Mouse (Mus musculus) kidney, embryonic 14.5 days (tissue): ENCODE measurements around the gene Fdx1. TPM values are rescaled to one million over a fixed set of nuclear protein-coding genes. Genes with fewer than 3 reads are reported as not detected.

Experiments
- ATAC-seq: fragments of 200-750 bp; cut with Nextera tagmentation; 2 replicates; pipeline ENCODE4 v1.8.0; 2017; ENCODE audit warnings: moderate number of reproducible peaks, mild to moderate bottlenecking, moderate TSS enrichment, moderate library complexity; ENCODE audit not compliant: low FRiP score, low TSS enrichment
- H3K27ac ChIP-seq: fragments of 300-500 bp; sonication (generic); 2 replicates; pipeline ENCODE4 v1.5.1; 2014; ENCODE audit warnings: low read depth, mild to moderate bottlenecking, low read length, moderate library complexity, mixed read lengths
- H3K27me3 ChIP-seq: fragments of 300-500 bp; sonication (generic); 2 replicates; pipeline ENCODE4 v1.6.1; 2014; ENCODE audit warnings: mild to moderate bottlenecking, low read length; ENCODE audit not compliant: control insufficient read depth, insufficient read depth
- H3K36me3 ChIP-seq: fragments of 300-500 bp; sonication (generic); 2 replicates; pipeline ENCODE4 v1.6.1; 2014; ENCODE audit warnings: low read length, mixed read lengths; ENCODE audit not compliant: control insufficient read depth, insufficient read depth
- H3K4me1 ChIP-seq: fragments of 300-500 bp; sonication (generic); 2 replicates; pipeline ENCODE4 v1.6.1; 2014; ENCODE audit warnings: low read length, mixed read lengths; ENCODE audit not compliant: control insufficient read depth, insufficient read depth
- H3K4me2 ChIP-seq: fragments of 300-500 bp; sonication (generic); replicated peaks from 2 replicates; pipeline ENCODE4 v1.6.1; 2014; ENCODE audit warnings: low read depth, mild to moderate bottlenecking, low read length
- H3K4me3 ChIP-seq: fragments of 300-500 bp; sonication (generic); 2 replicates; pipeline ENCODE4 v1.5.1; 2014; ENCODE audit warnings: mild to moderate bottlenecking, low read length
- H3K9ac ChIP-seq: fragments of 300-500 bp; sonication (generic); 2 replicates; pipeline ENCODE4 v1.6.1; 2014; ENCODE audit warnings: low read depth, mild to moderate bottlenecking, low read length, moderate library complexity
- H3K9me3 ChIP-seq: fragments of 300-500 bp; sonication (generic); 2 replicates; pipeline ENCODE4 v1.6.1; 2016; ENCODE audit warnings: low read length; ENCODE audit not compliant: control insufficient read depth
- WGBS: fragments of 180-500 bp; shearing (Covaris S2); extraction: QIAGEN DNeasy Blood & Tissue Kit; methylation state at CpG from one replicate; pipeline ENCODE4 v1.1.7; 2014; 5-methylcytosine and 5-hydroxymethylcytosine counted together
- polyA plus RNA-seq: library from polyadenylated mRNA; unstranded; fragments of >200 nt; fragmentation: Nextera tagmentation; extraction: Ambion mirVana; gene quantifications from 2 replicates; pipeline ENCODE4 v1.2.1, GENCODE M21; 2014

The Fdx1 gene
- polyA plus RNA-seq, 1 experiment from 2014 or later = 93.5 TPM

DNA sequence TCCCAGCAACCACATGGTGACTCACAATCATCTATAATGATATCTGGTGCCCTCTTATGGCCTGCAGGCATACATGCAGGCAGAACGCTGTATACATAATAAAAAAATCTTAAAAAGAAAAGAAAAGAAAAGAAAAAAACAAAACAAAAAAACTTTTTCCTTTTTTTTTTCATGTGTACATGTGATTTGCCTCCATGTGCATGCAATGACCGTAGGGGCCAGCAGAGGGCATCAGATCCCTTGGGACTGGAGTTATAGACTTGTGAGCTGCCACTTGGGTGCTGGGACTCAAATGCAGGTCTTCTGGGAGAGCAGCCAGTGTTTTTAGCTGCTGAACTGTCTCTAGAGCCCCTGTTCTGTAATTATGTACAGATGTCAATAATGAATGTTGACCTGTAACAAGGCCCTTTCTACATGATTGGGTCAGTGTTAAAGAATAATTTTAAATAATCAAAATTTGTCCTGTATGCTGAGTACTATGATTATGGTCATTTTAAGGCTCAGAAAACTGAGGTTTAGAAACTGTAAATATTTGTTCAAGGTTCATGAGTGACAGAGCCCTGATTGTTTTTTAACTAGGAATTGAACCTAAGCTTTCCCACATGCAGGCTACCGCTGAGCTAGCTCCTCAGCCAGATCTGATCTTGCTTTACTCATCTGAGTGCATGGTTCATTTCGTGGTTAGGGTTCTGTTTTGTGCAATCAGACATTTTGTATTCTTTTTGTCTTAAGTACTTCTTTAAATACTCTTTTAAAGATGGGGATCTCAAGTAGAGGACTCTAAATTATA, 30.3 kb upstream of the Fdx1 start:
- Histone ChIP-seq H3K9me3 (peaks cover 2% of the 10 kb centered on the region; the same call in 1 of the 2 replicates), H3K27me3 (no peaks in the 10 kb centered on the region), H3K36me3 (no peaks in the 10 kb centered on the region), H3K4me2 (no peak overlapping the region), H3K4me3 (no peak overlapping the region), H3K27ac (no peak overlapping the region), H3K4me1 (no peaks in the 10 kb centered on the region), H3K9ac (no peak overlapping the region)
- no peak for ATAC-seq
- 76% methylated on average over 4 of the region's 4 CpGs for WGBS

DNA sequence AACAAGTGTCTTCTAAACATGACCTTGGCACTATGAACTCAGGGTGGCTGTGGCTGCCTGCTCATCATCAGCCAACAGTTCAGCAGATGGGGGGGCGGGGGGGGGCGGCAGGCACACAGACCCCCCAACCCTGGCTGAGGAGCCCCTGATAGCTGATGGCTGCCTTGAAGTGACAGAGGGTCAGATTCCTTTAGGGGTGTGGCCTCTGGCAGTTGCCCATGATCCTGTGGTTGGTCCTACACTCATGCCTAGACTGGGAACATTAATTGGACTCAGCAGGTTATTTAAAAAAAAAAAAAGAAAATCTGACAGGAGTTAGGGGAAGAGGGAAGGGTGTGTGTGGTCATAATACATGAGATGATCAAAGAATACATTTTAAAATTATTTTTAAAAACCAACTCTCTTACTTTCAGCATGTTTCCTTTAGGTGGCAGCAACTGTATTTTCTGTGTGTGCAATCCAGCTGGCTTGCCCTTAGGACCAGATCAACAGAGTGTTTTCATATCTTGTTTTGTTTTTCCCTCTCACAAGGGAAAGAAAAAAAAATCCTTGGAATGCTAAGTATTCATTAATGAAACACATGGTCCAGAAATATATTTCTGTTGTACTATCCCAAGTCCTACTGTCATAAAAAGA, 28.0 kb upstream of the Fdx1 start:
- Histone ChIP-seq H3K27me3 (no peaks in the 10 kb centered on the region), H3K36me3 (no peaks in the 10 kb centered on the region), H3K4me3 (no peak overlapping the region), H3K9ac (no peak overlapping the region), H3K4me2 (no peak overlapping the region), H3K27ac (no peak overlapping the region), H3K9me3 (peaks cover 2% of the 10 kb centered on the region; the same call in 1 of the 2 replicates), H3K4me1 (no peaks in the 10 kb centered on the region)
- 37% methylated on average over 2 of the region's 2 CpGs for WGBS
- ATAC-seq = no peak

DNA sequence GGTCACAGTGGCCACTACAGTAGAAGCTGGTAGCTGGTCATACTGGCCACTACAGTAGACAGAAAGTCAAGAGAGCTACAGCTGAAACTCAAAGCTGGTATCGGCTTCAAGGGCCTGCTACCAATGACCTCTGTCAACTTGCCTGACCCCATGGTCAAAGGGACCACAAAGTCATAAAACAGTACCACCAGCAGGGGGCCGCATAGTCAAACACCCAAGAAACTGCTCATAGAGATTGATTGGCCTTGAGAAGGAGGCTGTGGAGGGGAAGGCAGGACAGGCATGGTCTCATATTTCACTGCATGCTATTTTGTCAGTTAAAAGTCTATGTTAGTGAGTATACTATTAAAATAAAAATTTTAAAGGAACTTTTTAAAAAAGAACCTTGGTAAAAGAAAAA, 27.5 kb upstream of the Fdx1 start:
- H3K4me2 ChIP-seq = no peak overlapping the region
- H3K36me3 ChIP-seq = no peaks in the 10 kb centered on the region
- no peaks in the 10 kb centered on the region for H3K4me1 ChIP-seq
- no peaks in the 10 kb centered on the region for H3K27me3 ChIP-seq
- H3K4me3 ChIP-seq = no peak overlapping the region
- 8% methylated on average over 2 of the region's 2 CpGs for WGBS
- no peak for ATAC-seq
- peaks cover 2% of the 10 kb centered on the region; the same call in 1 of the 2 replicates for H3K9me3 ChIP-seq
- H3K27ac ChIP-seq = no peak overlapping the region
- H3K9ac ChIP-seq = no peak overlapping the region

DNA sequence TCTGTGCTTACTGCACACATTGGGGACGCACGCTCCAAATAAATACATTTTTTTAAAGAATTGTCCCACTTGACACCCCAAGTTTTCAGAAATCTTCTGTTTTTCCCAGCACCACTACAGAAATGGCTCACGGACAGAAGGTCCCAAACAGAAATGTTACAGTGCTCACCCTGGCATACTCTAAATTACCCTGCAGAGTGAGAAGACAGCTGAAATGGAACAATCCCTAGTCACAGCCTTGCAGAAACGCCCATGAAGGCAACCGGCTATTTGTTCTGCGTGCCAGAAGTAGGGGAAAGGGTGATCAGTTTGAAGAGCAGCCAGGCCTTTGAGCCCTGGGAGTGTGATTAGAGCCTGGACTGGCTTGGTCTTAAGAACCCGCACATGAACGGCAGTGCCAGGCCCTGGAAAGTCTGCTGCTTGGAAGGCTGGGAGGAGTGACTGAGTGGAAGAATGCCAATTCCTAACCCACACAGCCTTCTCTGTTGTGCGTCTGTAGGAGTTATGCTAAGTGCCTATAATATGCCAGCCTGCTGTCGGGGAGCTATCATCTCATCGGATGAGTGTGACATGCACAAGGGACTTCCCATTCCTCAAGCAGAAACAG, 22.2 kb upstream of the Fdx1 start:
- no peak for ATAC-seq
- Histone ChIP-seq H3K27me3 (no peaks in the 10 kb centered on the region), H3K27ac (no peak overlapping the region), H3K4me2 (no peak overlapping the region), H3K36me3 (no peaks in the 10 kb centered on the region), H3K4me1 (no peaks in the 10 kb centered on the region), H3K9me3 (no peaks in the 10 kb centered on the region), H3K4me3 (no peak overlapping the region), H3K9ac (no peak overlapping the region)
- WGBS = 81% methylated on average over 11 of the region's 11 CpGs

DNA sequence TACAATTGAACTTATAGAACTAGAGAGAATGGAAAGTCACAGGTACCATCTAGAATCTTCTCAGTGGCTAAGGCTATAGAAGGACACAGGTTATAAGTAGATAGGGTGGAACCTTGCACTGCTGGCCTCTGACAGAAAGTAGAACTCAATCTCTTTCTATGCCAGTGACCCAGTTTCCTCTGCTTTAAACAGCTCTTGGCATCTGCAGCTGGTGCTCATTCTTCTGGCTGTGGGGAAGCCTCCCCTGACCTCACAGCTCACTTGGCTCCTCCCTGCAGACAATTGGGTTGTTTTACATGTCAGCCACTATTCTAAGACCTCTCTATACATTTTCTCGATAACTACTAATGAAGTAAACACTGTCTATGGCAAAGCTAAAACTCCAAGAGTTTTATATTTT, 17.8 kb upstream of the Fdx1 start:
- no peaks in the 10 kb centered on the region for H3K9me3 ChIP-seq
- H3K27me3 ChIP-seq = no peaks in the 10 kb centered on the region
- ATAC-seq = no peak
- H3K4me2 ChIP-seq = no peak overlapping the region
- no peak overlapping the region for H3K9ac ChIP-seq
- no peak overlapping the region for H3K4me3 ChIP-seq
- H3K27ac ChIP-seq = no peak overlapping the region
- WGBS = 72% methylated on average over 1 of the region's 1 CpGs
- no peaks in the 10 kb centered on the region for H3K4me1 ChIP-seq
- H3K36me3 ChIP-seq = no peaks in the 10 kb centered on the region

DNA sequence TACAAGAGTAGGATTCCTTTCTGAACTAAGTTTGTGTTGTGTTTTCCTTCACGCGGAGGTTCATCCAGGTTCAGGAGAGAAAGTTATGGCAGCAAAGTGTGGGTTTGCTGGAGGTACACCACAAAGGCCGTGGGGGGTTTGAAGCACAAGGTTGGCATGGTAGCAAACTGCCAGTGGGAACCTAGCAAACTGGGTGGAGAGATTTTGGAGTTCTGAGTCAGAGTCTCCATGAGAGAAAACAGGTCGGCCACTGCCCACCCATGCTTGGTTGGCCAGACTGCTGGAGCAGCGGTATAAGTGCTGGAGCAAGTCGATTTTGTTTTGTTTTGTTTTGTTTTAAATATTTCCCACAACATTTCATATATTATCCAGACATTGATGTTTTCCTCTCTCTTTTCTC, 15.9 kb upstream of the Fdx1 start:
- no peak overlapping the region for H3K4me2 ChIP-seq
- no peak overlapping the region for H3K4me3 ChIP-seq
- WGBS = 96% methylated on average over 6 of the region's 6 CpGs
- H3K27me3 ChIP-seq = no peaks in the 10 kb centered on the region
- H3K9ac ChIP-seq = no peak overlapping the region
- H3K9me3 ChIP-seq = no peaks in the 10 kb centered on the region
- H3K4me1 ChIP-seq = no peaks in the 10 kb centered on the region
- H3K36me3 ChIP-seq = no peaks in the 10 kb centered on the region
- no peak for ATAC-seq
- H3K27ac ChIP-seq = no peak overlapping the region

DNA sequence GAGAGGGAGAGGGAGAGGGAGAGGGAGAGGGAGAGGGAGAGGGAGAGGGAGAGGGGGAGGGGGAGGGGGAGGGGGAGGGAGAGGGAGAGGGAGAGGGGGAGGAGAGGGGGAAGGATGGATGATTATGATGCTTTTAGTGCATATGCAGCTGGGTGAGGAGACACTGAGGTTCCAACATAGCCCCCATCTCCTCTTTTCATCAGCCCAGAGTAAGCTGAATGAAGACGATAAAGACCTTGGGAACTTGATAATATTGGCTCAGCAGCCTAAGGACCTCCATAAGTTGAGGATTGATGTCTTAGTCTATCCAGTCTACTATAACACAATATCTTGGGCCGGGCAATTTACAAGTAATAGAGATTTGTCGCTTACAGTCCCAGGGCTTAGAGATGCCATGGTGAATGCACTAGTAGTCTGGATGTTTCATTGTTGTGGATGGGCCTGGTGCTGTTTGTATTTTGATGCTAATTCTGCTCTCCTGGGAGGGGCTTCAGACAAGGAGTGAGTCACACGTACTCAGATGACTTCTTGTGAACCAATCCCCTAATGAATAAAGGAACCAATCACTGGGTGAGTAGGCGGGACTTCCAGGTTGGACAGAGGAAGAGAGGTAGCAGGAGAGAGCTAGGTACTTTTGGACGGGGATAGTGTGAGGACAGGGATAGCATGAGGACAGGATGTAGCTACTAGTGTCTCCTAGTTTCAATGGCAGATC, 15.3 kb upstream of the Fdx1 start:
- no peaks in the 10 kb centered on the region for H3K36me3 ChIP-seq
- WGBS = 86% methylated on average over 6 of the region's 6 CpGs
- no peak for ATAC-seq
- H3K27ac ChIP-seq = no peak overlapping the region
- H3K9ac ChIP-seq = no peak overlapping the region
- H3K4me3 ChIP-seq = no peak overlapping the region
- H3K4me1 ChIP-seq = no peaks in the 10 kb centered on the region
- H3K27me3 ChIP-seq = no peaks in the 10 kb centered on the region
- no peak overlapping the region for H3K4me2 ChIP-seq
- H3K9me3 ChIP-seq = no peaks in the 10 kb centered on the region

DNA sequence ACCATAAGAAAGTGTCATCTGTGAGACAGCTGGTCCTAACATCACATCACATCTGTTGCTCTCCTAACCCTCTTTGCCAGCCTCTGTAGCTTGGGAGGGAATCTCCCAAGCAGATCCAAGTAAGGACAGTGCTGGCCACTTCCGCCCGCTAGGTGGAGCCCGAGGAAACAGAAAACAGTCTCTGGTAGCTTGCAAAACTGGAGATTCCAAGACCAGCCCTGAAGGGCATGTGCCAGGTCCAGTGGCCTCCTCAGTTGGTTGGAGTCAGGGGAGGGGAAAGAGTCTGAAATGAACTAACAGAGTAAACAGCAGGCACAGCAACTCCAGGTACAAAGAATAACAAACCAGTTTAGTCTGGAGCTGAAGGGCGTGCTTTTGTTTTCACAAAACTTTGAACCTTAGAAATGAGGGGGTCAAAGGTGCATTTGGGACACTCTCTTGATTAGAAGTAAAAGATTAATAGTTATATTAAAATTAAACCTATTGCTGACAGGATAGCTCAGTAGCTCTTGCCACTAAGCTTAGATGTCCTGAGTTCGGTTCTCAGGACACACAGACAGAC, 14.2 kb upstream of the Fdx1 start:
- Histone ChIP-seq H3K9me3 (no peaks in the 10 kb centered on the region), H3K4me2 (no peak overlapping the region), H3K4me3 (no peak overlapping the region), H3K36me3 (no peaks in the 10 kb centered on the region), H3K9ac (no peak overlapping the region), H3K27me3 (no peaks in the 10 kb centered on the region), H3K27ac (no peak overlapping the region), H3K4me1 (no peaks in the 10 kb centered on the region)
- ATAC-seq = peak; percentile 83
- 42% methylated on average over 5 of the region's 5 CpGs for WGBS
